Mouse (Mus musculus) B cell, adult (primary cell): ENCODE data around the gene Serpinb1b. TPM values are rescaled to one million over a fixed set of nuclear protein-coding genes. Genes with fewer than 3 reads are reported as not detected.

Source experiments
- total RNA-seq: library from RNA; stranded (reverse); gene quantifications from 4 replicates; pipeline ENCODE4 v1.2.4, GENCODE M21; 2023; ENCODE audit not compliant: inconsistent age

Gene Serpinb1b
- not detected in 4 replicates for total RNA-seq

DNA sequence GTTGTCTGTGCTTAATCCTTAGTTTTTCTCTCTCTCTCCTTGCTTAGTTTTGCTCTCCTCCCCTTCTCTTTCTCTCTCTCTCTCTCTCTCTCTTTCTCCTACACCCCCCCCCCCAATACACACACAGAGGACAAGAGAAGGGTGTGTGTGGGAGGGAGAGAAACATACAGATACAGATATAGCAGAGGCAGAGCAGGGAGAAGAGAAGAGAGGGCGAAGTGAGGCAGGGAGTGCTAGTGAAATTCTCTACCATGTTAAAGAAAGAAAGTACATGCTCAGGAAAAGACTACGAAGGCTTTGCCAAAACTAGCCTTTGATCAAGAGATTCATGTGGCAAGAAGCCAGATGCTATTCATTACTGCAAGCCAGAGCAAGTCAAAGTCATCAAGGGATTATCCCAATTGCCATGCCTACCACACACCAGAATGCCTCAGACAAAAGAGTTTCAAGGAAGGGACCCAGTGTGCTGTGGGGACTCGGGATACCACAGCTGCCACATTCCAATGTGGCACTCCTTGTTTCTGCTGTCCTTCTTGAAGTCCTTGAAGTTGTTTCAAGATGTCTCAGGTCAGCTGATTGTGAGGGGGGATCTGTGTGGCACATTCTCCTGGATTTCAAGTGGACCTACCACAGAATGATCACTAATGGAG lies at the start of gene Serpinb1b:
Serpinb1b (plus strand) TSS at position 520 of the 650 bp plus-strand sequence.

Other genes starting within 250 kb of the Serpinb1b start
- 231 to 264 TPM (median 248 TPM) in 4 replicates for gene Serpinb1a, start 227.4 kb upstream of the Serpinb1b start, total RNA-seq
- not detected in 4 replicates for gene Serpinb1c, start 180.4 kb upstream of the Serpinb1b start, total RNA-seq
- gene Serpinb6b, start 113.4 kb upstream of the Serpinb1b start, total RNA-seq, result 9.9 to 14.7 TPM (median 10.3 TPM) in 4 replicates
- 1.7 to 3.4 TPM (median 2.6 TPM) in 4 replicates for gene Serpinb9, start 75.3 kb upstream of the Serpinb1b start, total RNA-seq
- 0.51 TPM in 1 of 4 replicates, not detected in the others for gene Serpinb9b, start 51.2 kb upstream of the Serpinb1b start, total RNA-seq
- gene Serpinb9c, start 81.2 kb downstream of the Serpinb1b start, total RNA-seq, result not detected in 4 replicates
- gene Serpinb9d, start 114.4 kb downstream of the Serpinb1b start, total RNA-seq, result not detected in 4 replicates
- not detected in 4 replicates for gene Serpinb9e, start 171.0 kb downstream of the Serpinb1b start, total RNA-seq
- not detected in 4 replicates for gene Serpinb9f, start 245.5 kb downstream of the Serpinb1b start, total RNA-seq